Mouse (Mus musculus): ENCODE data around the gene Arl6ip6. TPM values are rescaled to one million over a fixed set of nuclear protein-coding genes. Genes with fewer than 3 reads are reported as not detected.

Arl6ip6 gene
- 21.8 and 22.2 TPM in 2 replicates for polyA plus RNA-seq (2015; fragmentation: Nextera tagmentation; extraction: Ambion mirVana)

DNA sequence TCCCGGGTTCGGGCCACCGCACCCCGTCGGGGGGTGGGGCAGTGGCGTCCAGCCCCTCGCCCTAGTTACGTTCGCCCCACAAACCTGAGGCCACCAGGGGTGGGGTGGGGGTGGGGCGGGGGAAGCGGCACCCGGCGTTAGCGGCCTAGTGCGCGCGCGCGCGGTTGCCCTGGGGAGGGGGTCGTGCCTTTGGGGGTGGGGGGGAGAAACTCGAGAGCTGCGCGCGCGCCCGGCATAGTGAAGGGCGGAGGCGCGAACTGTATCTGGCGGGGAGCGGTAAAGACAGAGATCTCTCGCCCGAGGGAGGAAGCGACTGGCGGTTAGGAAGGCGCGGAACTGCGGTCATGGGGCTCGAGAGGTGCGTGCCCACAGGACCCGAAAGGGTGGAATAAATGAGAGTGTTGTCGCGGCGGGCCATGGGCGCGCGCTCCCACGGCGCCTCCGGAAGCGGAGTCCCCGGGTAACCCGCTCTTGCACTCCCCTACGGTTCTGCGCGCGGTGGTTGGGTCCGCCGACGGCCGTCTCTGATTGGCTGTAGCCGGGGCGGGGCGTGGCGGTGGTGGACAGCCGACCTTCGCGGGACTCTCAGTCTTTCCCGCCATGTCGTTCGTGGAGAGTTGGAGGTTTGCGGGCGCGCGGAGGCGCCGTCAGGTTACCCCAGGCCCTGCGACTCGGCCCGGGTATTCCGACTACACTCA is at the start of gene Arl6ip6:
Gene Arl6ip6, plus strand, starts transcription at position 204 of the 698 bp plus-strand sequence.
- Histone ChIP-seq H3K27me3 (ENCODE audit: control insufficient read depth, insufficient read depth, low read length) (no peaks in the 10 kb centered on the region), H3K4me3 (ENCODE audit: low read depth, low read length) (peak within 1 kb of the TSS; percentile 88), H3K9me3 (ENCODE audit: control insufficient read depth, low read length) (no peaks in the 10 kb centered on the region), H3K4me1 (replicated peaks; ENCODE audit: control insufficient read depth, insufficient read depth) (no peaks in the 10 kb centered on the region), H3K4me2 (replicated peaks; ENCODE audit: low read depth) (peak within 1 kb of the TSS; percentile 87), H3K36me3 (ENCODE audit: control insufficient read depth, insufficient read depth, low read length) (peaks cover 3% of the 10 kb centered on the region; the same call in 1 of the 2 replicates), H3K27ac (replicated peaks) (peak within 1 kb of the TSS; percentile 98), H3K9ac (ENCODE audit: low read length) (peak within 1 kb of the TSS; percentile 91)
- peak; percentile 98 for DNase-seq (ENCODE audit: low spot score)
- TF ChIP-seq CTCF (IDR thresholded peaks at IDR 0.05; ENCODE audit: low read depth), result no peak
- peak; percentile 50 for TF ChIP-seq EP300 (optimal IDR thresholded peaks at IDR 0.05)
- peak; percentile 92 for ATAC-seq (ENCODE audit: low FRiP score, low TSS enrichment)
- WGBS, result 1% methylated on average over 63 of the region's 82 CpGs

- peaks cover 6% of the 10 kb centered on the region; the same call in 1 of the 2 replicates for H3K36me3 ChIP-seq (ENCODE audit: control insufficient read depth, insufficient read depth, low read length)
- TF ChIP-seq CTCF (IDR thresholded peaks at IDR 0.05; ENCODE audit: low read depth) (no peak), EP300 (optimal IDR thresholded peaks at IDR 0.05) (no peak)
- DNase-seq (ENCODE audit: low spot score), result no peak
These were observed 44.7 kb upstream of the Arl6ip6 start for GRCm38 (mm10) chr2:53146852-53147251.

DNA sequence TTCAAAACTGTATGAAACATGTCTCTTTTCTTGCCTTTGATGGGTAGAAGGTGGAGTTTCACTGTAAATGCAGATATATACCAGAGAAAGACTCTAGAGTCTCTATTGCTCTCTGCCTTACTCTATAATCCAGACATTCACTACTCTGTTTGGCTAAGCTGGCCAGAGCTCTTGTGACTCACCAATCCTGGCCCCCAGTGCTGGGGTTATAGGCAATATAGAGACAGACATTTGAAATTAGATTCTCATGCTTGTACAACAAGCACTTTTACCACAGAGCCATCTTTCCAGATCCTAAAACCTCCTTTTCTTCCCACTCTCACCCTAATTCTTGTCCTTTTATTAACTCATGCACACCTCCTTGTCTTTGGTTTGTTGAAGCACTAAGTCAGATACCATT is 17.6 kb upstream of the Arl6ip6 start:
- H3K36me3 ChIP-seq (ENCODE audit: control insufficient read depth, insufficient read depth, low read length), result 0 out of 2 replicates have a peak, but pooled peaks cover 2% of the 10 kb centered on the region
- DNase-seq (ENCODE audit: low spot score) (no peak), ATAC-seq (ENCODE audit: low FRiP score, low TSS enrichment) (no peak)
- H3K9ac ChIP-seq (ENCODE audit: low read length), result no peak overlapping the region
- no peak overlapping the region for H3K4me2 ChIP-seq (replicated peaks; ENCODE audit: low read depth)
- no peak for TF ChIP-seq CTCF (IDR thresholded peaks at IDR 0.05; ENCODE audit: low read depth)
- no peak overlapping the region for H3K4me3 ChIP-seq (ENCODE audit: low read depth, low read length)
- no peak overlapping the region for H3K27ac ChIP-seq (replicated peaks)
- H3K4me1 ChIP-seq (replicated peaks; ENCODE audit: control insufficient read depth, insufficient read depth), result no peaks in the 10 kb centered on the region
- H3K9me3 ChIP-seq (ENCODE audit: control insufficient read depth, low read length), result no peaks in the 10 kb centered on the region
- H3K27me3 ChIP-seq (ENCODE audit: control insufficient read depth, insufficient read depth, low read length), result no peaks in the 10 kb centered on the region

More at GRCm38 (mm10) chr2:53146852-53147251, 44.7 kb upstream of the Arl6ip6 start:
- Histone ChIP-seq H3K27ac (replicated peaks) (no peak overlapping the region), H3K9ac (ENCODE audit: low read length) (no peak overlapping the region), H3K27me3 (ENCODE audit: control insufficient read depth, insufficient read depth, low read length) (no peaks in the 10 kb centered on the region), H3K9me3 (ENCODE audit: control insufficient read depth, low read length) (no peaks in the 10 kb centered on the region), H3K4me2 (replicated peaks; ENCODE audit: low read depth) (no peak overlapping the region), H3K4me3 (ENCODE audit: low read depth, low read length) (no peak overlapping the region), H3K4me1 (replicated peaks; ENCODE audit: control insufficient read depth, insufficient read depth) (no peaks in the 10 kb centered on the region)
- ATAC-seq (ENCODE audit: low FRiP score, low TSS enrichment), result no peak

GRCm38 (mm10) chr2:53178966-53179365 is 12.6 kb upstream of the Arl6ip6 start:
- WGBS, result 81% methylated on average over 3 of the region's 3 CpGs

GRCm38 (mm10) chr2:53179876-53180275 is 11.7 kb upstream of the Arl6ip6 start:
- Histone ChIP-seq H3K36me3 (ENCODE audit: control insufficient read depth, insufficient read depth, low read length) (0 out of 2 replicates have a peak, but pooled peaks cover 2% of the 10 kb centered on the region), H3K4me1 (replicated peaks; ENCODE audit: control insufficient read depth, insufficient read depth) (no peaks in the 10 kb centered on the region), H3K4me2 (replicated peaks; ENCODE audit: low read depth) (no peak overlapping the region), H3K27ac (replicated peaks) (no peak overlapping the region), H3K27me3 (ENCODE audit: control insufficient read depth, insufficient read depth, low read length) (no peaks in the 10 kb centered on the region), H3K9me3 (ENCODE audit: control insufficient read depth, low read length) (no peaks in the 10 kb centered on the region), H3K4me3 (ENCODE audit: low read depth, low read length) (no peak overlapping the region), H3K9ac (ENCODE audit: low read length) (no peak overlapping the region)
- ATAC-seq (ENCODE audit: low FRiP score, low TSS enrichment), result no peak
- no peak for DNase-seq (ENCODE audit: low spot score)
- no peak for TF ChIP-seq EP300 (optimal IDR thresholded peaks at IDR 0.05)

More at GRCm38 (mm10) chr2:53178966-53179365, 12.6 kb upstream of the Arl6ip6 start:
- no peak for DNase-seq (ENCODE audit: low spot score)
- no peaks in the 10 kb centered on the region for H3K4me1 ChIP-seq (replicated peaks; ENCODE audit: control insufficient read depth, insufficient read depth)
- H3K4me2 ChIP-seq (replicated peaks; ENCODE audit: low read depth), result no peak overlapping the region
- H3K27me3 ChIP-seq (ENCODE audit: control insufficient read depth, insufficient read depth, low read length), result no peaks in the 10 kb centered on the region
- H3K36me3 ChIP-seq (ENCODE audit: control insufficient read depth, insufficient read depth, low read length), result 0 out of 2 replicates have a peak, but pooled peaks cover 2% of the 10 kb centered on the region
- TF ChIP-seq CTCF (IDR thresholded peaks at IDR 0.05; ENCODE audit: low read depth), result no peak
- no peak for TF ChIP-seq EP300 (optimal IDR thresholded peaks at IDR 0.05)
- ATAC-seq (ENCODE audit: low FRiP score, low TSS enrichment), result no peak
- no peaks in the 10 kb centered on the region for H3K9me3 ChIP-seq (ENCODE audit: control insufficient read depth, low read length)
- no peak overlapping the region for H3K9ac ChIP-seq (ENCODE audit: low read length)
- H3K4me3 ChIP-seq (ENCODE audit: low read depth, low read length), result no peak overlapping the region
- no peak overlapping the region for H3K27ac ChIP-seq (replicated peaks)

DNA sequence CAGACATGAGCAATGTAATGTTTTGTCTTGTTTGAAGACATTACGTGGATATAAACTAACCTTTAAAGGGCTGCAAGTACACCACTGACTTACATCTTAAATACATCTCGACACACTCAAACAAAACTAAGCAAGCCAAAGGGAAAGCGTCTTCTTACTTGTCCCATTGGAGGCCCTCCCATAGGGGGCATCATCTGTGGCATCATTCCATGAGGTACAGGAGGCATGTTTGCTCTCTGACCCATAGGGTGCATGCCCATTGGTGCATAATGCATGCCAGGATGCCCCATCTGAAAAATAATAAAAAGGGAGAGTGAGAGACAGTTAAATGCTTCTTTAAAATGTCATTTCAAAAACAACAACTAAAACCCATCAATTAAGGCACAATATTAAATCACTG is 1.7 kb upstream of the Arl6ip6 start:
- Histone ChIP-seq H3K4me1 (replicated peaks; ENCODE audit: control insufficient read depth, insufficient read depth) (no peaks in the 10 kb centered on the region), H3K4me2 (replicated peaks; ENCODE audit: low read depth) (peak overlapping the region; percentile 73), H3K27me3 (ENCODE audit: control insufficient read depth, insufficient read depth, low read length) (no peaks in the 10 kb centered on the region), H3K36me3 (ENCODE audit: control insufficient read depth, insufficient read depth, low read length) (no peaks in the 10 kb centered on the region), H3K9ac (ENCODE audit: low read length) (no peak overlapping the region), H3K9me3 (ENCODE audit: control insufficient read depth, low read length) (no peaks in the 10 kb centered on the region), H3K4me3 (ENCODE audit: low read depth, low read length) (peak overlapping the region; percentile 4; the same call in 1 of the 2 replicates), H3K27ac (replicated peaks) (no peak overlapping the region)
- no peak for ATAC-seq (ENCODE audit: low FRiP score, low TSS enrichment)
- no peak for DNase-seq (ENCODE audit: low spot score)
- no peak for TF ChIP-seq EP300 (optimal IDR thresholded peaks at IDR 0.05)
- TF ChIP-seq CTCF (IDR thresholded peaks at IDR 0.05; ENCODE audit: low read depth), result peak; percentile 45; the same call in 1 of the 2 replicates
- 73% methylated on average over 3 of the region's 3 CpGs for WGBS
